Mouse (Mus musculus) heart, adult 2 months (tissue): ENCODE results near the gene Polr1a. TPM values are rescaled to one million over a fixed set of nuclear protein-coding genes. Genes with fewer than 3 reads are reported as not detected.

Source experiments
- DNase-seq, 2 experiments: peaks; one replicate each; pipeline ENCODE4 v3.0.0; 2021
- H3K27ac ChIP-seq: fragments of 200-600 bp; 2 replicates; pipeline ENCODE4 v1.8.1; 2022
- H3K27me3 ChIP-seq: fragments of 200-500 bp; 2 replicates; pipeline ENCODE4 v1.6.1; 2012; ENCODE audit warnings: mild to moderate bottlenecking, low read length, inconsistent platforms, mixed read lengths; ENCODE audit not compliant: control insufficient read depth, insufficient read depth
- H3K36me3 ChIP-seq: fragments of 200-500 bp; 2 replicates; pipeline ENCODE4 v1.6.1; 2012; ENCODE audit warnings: low read length, inconsistent platforms; ENCODE audit not compliant: control insufficient read depth, insufficient read depth
- H3K4me1 ChIP-seq: fragments of 200-500 bp; 2 replicates; pipeline ENCODE4 v1.6.1; 2011; ENCODE audit warnings: low read length; ENCODE audit not compliant: control insufficient read depth, insufficient read depth
- H3K4me3 ChIP-seq: fragments of 200-600 bp; 2 replicates; pipeline ENCODE4 v1.8.1; 2022
- H3K79me2 ChIP-seq: fragments of 200-500 bp; replicated peaks from 2 replicates; pipeline ENCODE4 v1.6.1; 2012; ENCODE audit warnings: mild to moderate bottlenecking, inconsistent platforms, low read length, moderate library complexity, mixed read lengths; ENCODE audit not compliant: control insufficient read depth, insufficient read depth
- H3K9ac ChIP-seq: fragments of 200-500 bp; 2 replicates; pipeline ENCODE4 v1.6.1; 2012; ENCODE audit warnings: low read depth, mild to moderate bottlenecking, control low read depth, inconsistent platforms, low read length, mixed read lengths
- CTCF ChIP-seq: fragments of 200-600 bp; IDR thresholded peaks from 2 replicates; pipeline ENCODE4 v1.8.1; 2022; ENCODE audit warnings: antibody characterized with exemption, mild to moderate bottlenecking, moderate library complexity
- EP300 ChIP-seq: fragments of 200-500 bp; IDR thresholded peaks from 2 replicates; pipeline ENCODE4 v1.6.1; 2011; ENCODE audit warnings: low read depth, low read length, control low read depth; ENCODE audit not compliant: insufficient read depth
- POLR2A ChIP-seq: fragments of 200-500 bp; IDR thresholded peaks from 2 replicates; pipeline ENCODE4 v1.6.1; 2011; ENCODE audit warnings: mild to moderate bottlenecking, low read depth, low read length, control low read depth; ENCODE audit not compliant: insufficient read depth
- WGBS: fragments of 180-500 bp; shearing (Covaris S2); methylation state at CpG from one replicate; pipeline ENCODE4 v1.1.7; 2018; 5-methylcytosine and 5-hydroxymethylcytosine counted together
- intact Hi-C: fragments of 180-260 bp; cut with DNase I; formaldehyde crosslinking; loops from one replicate; pipeline ENCODE4 v1.15.1; 2025
- polyA plus RNA-seq: library from polyadenylated mRNA; depleted of rRNA; stranded (reverse); fragments of >200 nt; gene quantifications from 2 replicates; pipeline ENCODE4 v1.2.3, GENCODE M21; 2012
- total RNA-seq, 2 experiments: library from RNA; stranded (reverse); gene quantifications; 2 replicates each; pipeline ENCODE4 v1.2.3; 2021

Polr1a gene
- total and polyA plus RNA-seq, 3 experiments = 16.1 to 46.2 (median 41.6) TPM

GRCm38 (mm10) chr6:71962119-71962518 lies 53.3 kb downstream of the Polr1a start:
- DNase-seq = no peak
- Histone ChIP-seq H3K9ac (no peak overlapping the region), H3K4me3 (no peak overlapping the region), H3K27me3 (no peaks in the 10 kb centered on the region), H3K27ac (no peak overlapping the region), H3K4me1 (no peaks in the 10 kb centered on the region; the same call in 1 of the 2 replicates), H3K36me3 (no peaks in the 10 kb centered on the region), H3K79me2 (no peaks in the 10 kb centered on the region)
- WGBS = 57% methylated on average over 5 of the region's 5 CpGs
- intact Hi-C loops = no loop called here
- no peak for TF ChIP-seq CTCF

GRCm38 (mm10) chr6:71962706-71963105 lies 53.9 kb downstream of the Polr1a start:
- H3K79me2 ChIP-seq = no peaks in the 10 kb centered on the region
- H3K36me3 ChIP-seq = no peaks in the 10 kb centered on the region
- no peaks in the 10 kb centered on the region; the same call in 1 of the 2 replicates for H3K4me1 ChIP-seq
- H3K4me3 ChIP-seq = no peak overlapping the region
- H3K27me3 ChIP-seq = no peaks in the 10 kb centered on the region
- no peak for TF ChIP-seq CTCF
- no peak for TF ChIP-seq EP300
- no peak for TF ChIP-seq POLR2A
- no peak overlapping the region for H3K9ac ChIP-seq
- no peak for DNase-seq
- 52% methylated on average over 6 of the region's 6 CpGs for WGBS
- intact Hi-C loops = no loop called here
- no peak overlapping the region for H3K27ac ChIP-seq

- H3K4me3 ChIP-seq = no peak overlapping the region
- DNase-seq = no peak
- no peak for TF ChIP-seq CTCF
- TF ChIP-seq EP300 = no peak
- no peak for TF ChIP-seq POLR2A
- H3K36me3 ChIP-seq = no peaks in the 10 kb centered on the region
- H3K4me1 ChIP-seq = no peaks in the 10 kb centered on the region; the same call in 1 of the 2 replicates
- no peak overlapping the region for H3K9ac ChIP-seq
- 91% methylated on average over 11 of the region's 11 CpGs for WGBS
- H3K79me2 ChIP-seq = no peaks in the 10 kb centered on the region
- H3K27ac ChIP-seq = no peak overlapping the region
- intact Hi-C loops = no loop called here
- no peaks in the 10 kb centered on the region for H3K27me3 ChIP-seq
Measured at GRCm38 (mm10) chr6:71963561-71963960, 54.7 kb downstream of the Polr1a start.

- Histone ChIP-seq H3K4me3 (no peak overlapping the region), H3K27ac (no peak overlapping the region), H3K27me3 (no peaks in the 10 kb centered on the region), H3K9ac (no peak overlapping the region), H3K79me2 (no peaks in the 10 kb centered on the region), H3K36me3 (no peaks in the 10 kb centered on the region), H3K4me1 (no peaks in the 10 kb centered on the region; the same call in 1 of the 2 replicates)
- no peak for DNase-seq
- WGBS = 66% methylated on average over 5 of the region's 5 CpGs
- TF ChIP-seq POLR2A (no peak), CTCF (no peak), EP300 (no peak)
- intact Hi-C loops = no loop called here
Measured at GRCm38 (mm10) chr6:71966683-71967303, 57.9 kb downstream of the Polr1a start.

GRCm38 (mm10) chr6:71967847-71968246 lies 59.0 kb downstream of the Polr1a start:
- 91% methylated on average over 7 of the region's 7 CpGs for WGBS
- intact Hi-C loops = no loop called here

GRCm38 (mm10) chr6:71969459-71969858 lies 60.6 kb downstream of the Polr1a start:
- DNase-seq = no peak
- Histone ChIP-seq H3K4me1 (no peaks in the 10 kb centered on the region; the same call in 1 of the 2 replicates), H3K79me2 (no peaks in the 10 kb centered on the region), H3K9ac (no peak overlapping the region), H3K27ac (no peak overlapping the region; the same call in 1 of the 2 replicates), H3K27me3 (no peaks in the 10 kb centered on the region), H3K4me3 (no peak overlapping the region), H3K36me3 (no peaks in the 10 kb centered on the region)
- intact Hi-C loops = no loop called here
- no peak for TF ChIP-seq CTCF
- TF ChIP-seq EP300 = no peak
- no peak for TF ChIP-seq POLR2A
- WGBS = 77% methylated on average over 7 of the region's 7 CpGs

More at GRCm38 (mm10) chr6:71967847-71968246, 59.0 kb downstream of the Polr1a start:
- no peak for TF ChIP-seq EP300
- TF ChIP-seq POLR2A = no peak
- TF ChIP-seq CTCF = no peak
- no peaks in the 10 kb centered on the region for H3K36me3 ChIP-seq
- H3K27me3 ChIP-seq = no peaks in the 10 kb centered on the region
- DNase-seq = no peak
- no peaks in the 10 kb centered on the region; the same call in 1 of the 2 replicates for H3K4me1 ChIP-seq
- H3K4me3 ChIP-seq = no peak overlapping the region
- no peaks in the 10 kb centered on the region for H3K79me2 ChIP-seq
- no peak overlapping the region for H3K9ac ChIP-seq
- H3K27ac ChIP-seq = no peak overlapping the region
